Mouse (Mus musculus): ENCODE measurements around the gene Anxa8. TPM values are rescaled to one million over a fixed set of nuclear protein-coding genes. Genes with fewer than 3 reads are reported as not detected.

Anxa8 gene
- polyA plus RNA-seq, 1 experiment from 2014 or later, result 0.14 TPM

- H3K36me3 ChIP-seq (ENCODE audit: control insufficient read depth, insufficient read depth, low read length), result no peaks in the 10 kb centered on the region
- ATAC-seq (replicated peaks; ENCODE audit: low FRiP score) (no peak), DNase-seq (ENCODE audit: low spot score) (no peak)
- no peaks in the 10 kb centered on the region for H3K9me3 ChIP-seq (ENCODE audit: control insufficient read depth, low read length)
- no peaks in the 10 kb centered on the region for H3K27me3 ChIP-seq (replicated peaks; ENCODE audit: control insufficient read depth, insufficient read depth, low read length)
- no peaks in the 10 kb centered on the region for H3K4me1 ChIP-seq (replicated peaks; ENCODE audit: control insufficient read depth, insufficient read depth, low read length)
- H3K27ac ChIP-seq (ENCODE audit: low read depth, low read length), result no peak overlapping the region
- H3K4me2 ChIP-seq, result no peak overlapping the region
- WGBS, result 69% methylated on average over 6 of the region's 6 CpGs
- H3K9ac ChIP-seq (ENCODE audit: low read depth, low read length), result no peak overlapping the region
- H3K4me3 ChIP-seq (ENCODE audit: low read depth, low read length), result no peak overlapping the region
These were observed 45.4 kb downstream of the Anxa8 start for GRCm38 (mm10) chr14:34131216-34131615.

DNA sequence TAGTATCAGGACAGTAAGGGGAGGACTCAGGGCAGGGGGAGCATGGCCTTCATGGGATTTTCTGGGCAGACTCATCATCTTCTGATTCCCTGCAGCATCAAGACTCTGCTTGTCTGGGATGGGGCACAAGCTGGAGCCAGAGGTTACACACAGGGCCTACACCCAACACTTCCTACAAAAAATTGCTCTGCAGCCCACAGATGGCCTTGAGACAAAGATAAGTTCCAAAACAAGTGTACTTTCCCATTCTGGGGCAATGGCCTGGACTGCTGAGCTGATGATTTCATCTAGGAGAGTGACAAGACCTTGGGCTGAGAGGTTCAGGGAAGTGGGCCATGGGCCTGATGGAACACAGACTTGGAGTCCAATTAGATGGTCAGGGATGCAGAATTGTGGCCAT lies 49.6 kb downstream of the Anxa8 start:
- Histone ChIP-seq H3K4me3 (ENCODE audit: low read depth, low read length) (no peak overlapping the region), H3K4me1 (replicated peaks; ENCODE audit: control insufficient read depth, insufficient read depth, low read length) (no peaks in the 10 kb centered on the region), H3K9me3 (ENCODE audit: control insufficient read depth, low read length) (no peaks in the 10 kb centered on the region), H3K27ac (ENCODE audit: low read depth, low read length) (no peak overlapping the region), H3K4me2 (no peak overlapping the region), H3K27me3 (replicated peaks; ENCODE audit: control insufficient read depth, insufficient read depth, low read length) (no peaks in the 10 kb centered on the region), H3K9ac (ENCODE audit: low read depth, low read length) (no peak overlapping the region), H3K36me3 (ENCODE audit: control insufficient read depth, insufficient read depth, low read length) (no peaks in the 10 kb centered on the region)
- no peak for ATAC-seq (replicated peaks; ENCODE audit: low FRiP score)
- DNase-seq (ENCODE audit: low spot score), result no peak

DNA sequence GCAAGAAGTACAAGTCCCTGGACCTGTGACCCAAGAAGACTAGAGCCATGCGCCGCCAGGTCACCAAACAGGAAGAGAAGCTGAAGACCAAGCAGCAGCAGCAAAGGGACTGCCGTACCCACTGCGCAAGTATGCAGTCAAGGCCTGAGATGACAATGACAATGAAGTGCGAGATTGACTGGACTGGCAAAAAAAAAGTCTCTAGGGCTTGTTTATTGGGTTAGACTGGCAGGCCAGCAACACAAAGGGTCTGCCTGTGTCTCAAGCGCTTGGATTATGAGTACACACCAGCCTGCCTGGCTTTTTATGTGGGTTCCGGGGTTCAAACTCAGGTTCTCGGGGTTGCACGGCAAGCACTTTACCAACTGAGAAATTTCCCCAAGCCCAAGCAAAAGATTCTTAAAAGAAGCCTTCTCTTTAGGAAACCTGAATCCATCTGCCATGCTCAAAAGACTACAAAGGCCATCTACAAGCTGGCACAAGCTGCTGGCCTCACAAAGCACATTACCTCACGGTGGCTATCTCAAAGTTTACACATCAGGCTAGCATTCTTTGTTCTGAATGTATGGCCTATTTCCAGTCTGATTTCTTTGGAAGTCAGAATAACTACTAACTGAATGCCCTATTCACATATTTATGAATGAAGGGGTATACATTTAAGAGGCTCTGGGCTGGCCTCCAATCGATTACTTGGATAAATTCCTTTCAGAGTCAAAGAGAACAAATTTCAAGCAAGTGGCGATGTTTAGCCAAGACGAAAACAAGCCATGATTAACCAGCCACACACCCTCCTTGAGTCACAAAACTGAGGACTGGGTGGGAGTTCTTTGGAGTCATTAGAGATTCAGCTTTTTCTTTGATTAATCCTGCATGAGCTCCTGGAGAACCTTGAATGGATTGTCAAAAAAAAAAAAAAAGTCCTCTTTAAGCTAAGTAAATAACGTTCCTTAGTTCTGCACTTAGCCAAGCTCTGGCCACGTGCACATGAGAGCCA lies 54.2 kb downstream of the Anxa8 start:
- Histone ChIP-seq H3K27ac (ENCODE audit: low read depth, low read length) (no peak overlapping the region), H3K4me1 (replicated peaks; ENCODE audit: control insufficient read depth, insufficient read depth, low read length) (no peaks in the 10 kb centered on the region), H3K27me3 (replicated peaks; ENCODE audit: control insufficient read depth, insufficient read depth, low read length) (no peaks in the 10 kb centered on the region), H3K36me3 (ENCODE audit: control insufficient read depth, insufficient read depth, low read length) (no peaks in the 10 kb centered on the region), H3K4me3 (ENCODE audit: low read depth, low read length) (no peak overlapping the region), H3K9me3 (ENCODE audit: control insufficient read depth, low read length) (no peaks in the 10 kb centered on the region), H3K9ac (ENCODE audit: low read depth, low read length) (no peak overlapping the region), H3K4me2 (no peak overlapping the region)
- ATAC-seq (replicated peaks; ENCODE audit: low FRiP score) (no peak), DNase-seq (ENCODE audit: low spot score) (no peak)
- 87% methylated on average over 15 of the region's 15 CpGs for WGBS

DNA sequence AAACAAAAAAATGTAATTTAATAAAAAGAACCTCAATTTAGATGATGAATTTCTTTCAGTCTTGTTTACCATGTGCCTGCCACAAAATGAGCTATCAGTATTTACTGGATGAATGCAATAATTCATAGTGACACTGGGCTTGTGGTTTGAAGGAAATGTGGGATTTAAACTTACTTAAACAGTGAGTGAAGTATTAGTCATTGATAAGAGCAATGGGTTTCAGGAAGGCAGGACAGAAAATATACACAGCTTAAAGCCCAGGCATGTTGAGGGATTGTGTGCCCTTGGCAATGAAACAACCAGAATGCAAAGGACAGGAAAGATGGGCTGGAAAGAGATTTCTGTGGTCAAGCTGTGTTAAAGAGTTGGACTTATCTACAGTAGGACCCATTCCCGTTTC lies 56.5 kb downstream of the Anxa8 start:
- DNase-seq (ENCODE audit: low spot score) (no peak), ATAC-seq (replicated peaks; ENCODE audit: low FRiP score) (no peak)
- Histone ChIP-seq H3K36me3 (ENCODE audit: control insufficient read depth, insufficient read depth, low read length) (no peaks in the 10 kb centered on the region), H3K9me3 (ENCODE audit: control insufficient read depth, low read length) (no peaks in the 10 kb centered on the region), H3K4me2 (no peak overlapping the region), H3K9ac (ENCODE audit: low read depth, low read length) (no peak overlapping the region), H3K27ac (ENCODE audit: low read depth, low read length) (no peak overlapping the region), H3K27me3 (replicated peaks; ENCODE audit: control insufficient read depth, insufficient read depth, low read length) (no peaks in the 10 kb centered on the region), H3K4me3 (ENCODE audit: low read depth, low read length) (no peak overlapping the region), H3K4me1 (replicated peaks; ENCODE audit: control insufficient read depth, insufficient read depth, low read length) (no peaks in the 10 kb centered on the region)
- 59% methylated on average over 1 of the region's 1 CpGs for WGBS

DNA sequence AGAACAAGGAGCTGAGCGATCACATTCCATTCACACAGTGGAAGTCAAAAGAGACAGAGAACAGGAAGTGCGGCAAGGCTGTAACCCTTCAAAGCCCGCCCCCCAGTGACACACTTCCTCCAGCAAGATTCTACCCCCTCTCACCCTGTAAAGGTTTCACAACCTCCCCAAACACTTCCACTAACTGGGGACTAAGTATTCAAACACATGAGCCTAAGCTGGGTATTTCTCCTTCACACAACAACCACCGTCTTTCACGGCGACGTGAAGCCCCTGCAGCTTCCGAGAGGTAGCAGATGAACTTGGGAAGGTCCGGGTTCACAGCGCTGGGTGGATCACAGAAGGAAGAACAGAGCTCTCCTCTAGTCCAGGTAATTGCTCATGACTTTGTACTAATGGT lies 57.1 kb downstream of the Anxa8 start:
- ATAC-seq (replicated peaks; ENCODE audit: low FRiP score) (no peak), DNase-seq (ENCODE audit: low spot score) (no peak)
- no peak overlapping the region for H3K4me3 ChIP-seq (ENCODE audit: low read depth, low read length)
- no peaks in the 10 kb centered on the region for H3K9me3 ChIP-seq (ENCODE audit: control insufficient read depth, low read length)
- H3K27ac ChIP-seq (ENCODE audit: low read depth, low read length), result no peak overlapping the region
- H3K4me1 ChIP-seq (replicated peaks; ENCODE audit: control insufficient read depth, insufficient read depth, low read length), result no peaks in the 10 kb centered on the region
- H3K9ac ChIP-seq (ENCODE audit: low read depth, low read length), result no peak overlapping the region
- H3K36me3 ChIP-seq (ENCODE audit: control insufficient read depth, insufficient read depth, low read length), result no peaks in the 10 kb centered on the region
- H3K27me3 ChIP-seq (replicated peaks; ENCODE audit: control insufficient read depth, insufficient read depth, low read length), result no peaks in the 10 kb centered on the region
- no peak overlapping the region for H3K4me2 ChIP-seq
- WGBS, result 85% methylated on average over 10 of the region's 10 CpGs

Other genes with a start within 250 kb of the Anxa8 start
- 23.9 and 25.9 TPM in 2 replicates for gene Gdf10, start 162.4 kb upstream of the Anxa8 start, polyA plus RNA-seq (2014; fragmentation: Nextera tagmentation; extraction: Ambion mirVana)
- 17.4 and 18.4 TPM in 2 replicates for gene Gdf2, start 144.9 kb upstream of the Anxa8 start, polyA plus RNA-seq (2014; fragmentation: Nextera tagmentation; extraction: Ambion mirVana)
- gene Rbp3, start 132.0 kb upstream of the Anxa8 start, polyA plus RNA-seq (2014; fragmentation: Nextera tagmentation; extraction: Ambion mirVana), result 0.12 TPM in 2 replicates
- 0.08 TPM in 1 of 2 replicates, not detected in the other for gene Zfp488, start 107.2 kb upstream of the Anxa8 start, polyA plus RNA-seq (2014; fragmentation: Nextera tagmentation; extraction: Ambion mirVana)
- gene Gm30083, start 70.8 kb upstream of the Anxa8 start, polyA plus RNA-seq (2014; fragmentation: Nextera tagmentation; extraction: Ambion mirVana), result not detected in 2 replicates
- gene Gm5460, start 69.2 kb upstream of the Anxa8 start, polyA plus RNA-seq (2014; fragmentation: Nextera tagmentation; extraction: Ambion mirVana), result not detected in 2 replicates
- gene Antxrl, start 33.3 kb upstream of the Anxa8 start, polyA plus RNA-seq (2014; fragmentation: Nextera tagmentation; extraction: Ambion mirVana), result not detected in 2 replicates
- gene A630023A22Rik, start 16.8 kb downstream of the Anxa8 start, polyA plus RNA-seq (2014; fragmentation: Nextera tagmentation; extraction: Ambion mirVana), result not detected in 2 replicates
- gene Npy4r, start 66.5 kb downstream of the Anxa8 start, polyA plus RNA-seq (2014; fragmentation: Nextera tagmentation; extraction: Ambion mirVana), result 0.04 and 0.06 TPM in 2 replicates
- gene Gprin2, start 115.7 kb downstream of the Anxa8 start, polyA plus RNA-seq (2014; fragmentation: Nextera tagmentation; extraction: Ambion mirVana), result 0.03 and 0.16 TPM in 2 replicates
- gene Syt15, start 133.6 kb downstream of the Anxa8 start, polyA plus RNA-seq (2014; fragmentation: Nextera tagmentation; extraction: Ambion mirVana), result 0.21 and 0.29 TPM in 2 replicates
- 10.5 and 15.4 TPM in 2 replicates for gene Shld2, start 224.5 kb downstream of the Anxa8 start, polyA plus RNA-seq (2014; fragmentation: Nextera tagmentation; extraction: Ambion mirVana)
- gene Glud1, start 224.7 kb downstream of the Anxa8 start, polyA plus RNA-seq (2014; fragmentation: Nextera tagmentation; extraction: Ambion mirVana), result 182 and 192 TPM in 2 replicates

All from liver, embryonic 11.5 days (tissue).